Mouse (Mus musculus) intestine, embryonic 15.5 days (tissue): Measurements from ENCODE around the gene Sdc1. TPM values are rescaled to one million over a fixed set of nuclear protein-coding genes. Genes with fewer than 3 reads are reported as not detected.

Experiments
- ATAC-seq: fragments of 200-750 bp; cut with Nextera tagmentation; 2 replicates; pipeline ENCODE4 v1.8.0; 2017; ENCODE audit warnings: moderate TSS enrichment, moderate library complexity
- H3K27ac ChIP-seq: fragments of 300-500 bp; sonication (generic); 2 replicates; pipeline ENCODE4 v1.5.1; 2015; ENCODE audit warnings: mild to moderate bottlenecking, inconsistent platforms
- H3K27me3 ChIP-seq: fragments of 300-500 bp; sonication (generic); replicated peaks from 2 replicates; pipeline ENCODE4 v1.6.1; 2015; ENCODE audit warnings: inconsistent platforms
- H3K36me3 ChIP-seq: fragments of 300-500 bp; sonication (generic); 2 replicates; pipeline ENCODE4 v1.6.1; 2015; ENCODE audit warnings: inconsistent platforms
- H3K4me1 ChIP-seq: fragments of 300-500 bp; sonication (generic); replicated peaks from 2 replicates; pipeline ENCODE4 v1.6.1; 2015; ENCODE audit warnings: inconsistent platforms
- H3K4me2 ChIP-seq: fragments of 300-500 bp; sonication (generic); replicated peaks from 2 replicates; pipeline ENCODE4 v1.6.1; 2015; ENCODE audit warnings: mild to moderate bottlenecking, inconsistent platforms
- H3K4me3 ChIP-seq: fragments of 300-500 bp; sonication (generic); replicated peaks from 2 replicates; pipeline ENCODE4 v1.5.1; 2015; ENCODE audit warnings: inconsistent platforms
- H3K9ac ChIP-seq: fragments of 300-500 bp; sonication (generic); 2 replicates; pipeline ENCODE4 v1.6.1; 2015; ENCODE audit warnings: inconsistent platforms
- H3K9me3 ChIP-seq: fragments of 300-500 bp; sonication (generic); 2 replicates; pipeline ENCODE4 v1.6.1; 2016; ENCODE audit warnings: inconsistent platforms
- WGBS: fragments of 180-500 bp; shearing (Covaris S2); methylation state at CpG from one replicate; pipeline ENCODE4 v1.1.7; 2015; 5-methylcytosine and 5-hydroxymethylcytosine counted together
- polyA plus RNA-seq: library from polyadenylated mRNA; unstranded; fragments of >200 nt; fragmentation: Nextera tagmentation; extraction: Ambion mirVana; gene quantifications from 2 replicates; pipeline ENCODE4 v1.2.1, GENCODE M21; 2015

Gene Sdc1
- polyA plus RNA-seq, 1 experiment from 2014 or later = 106 TPM

- no peaks in the 10 kb centered on the region for H3K27me3 ChIP-seq
- H3K9ac ChIP-seq = no peak overlapping the region
- no peak for ATAC-seq
- no peak overlapping the region for H3K4me2 ChIP-seq
- 64% methylated on average over 7 of the region's 7 CpGs for WGBS
- H3K9me3 ChIP-seq = no peaks in the 10 kb centered on the region
- H3K4me3 ChIP-seq = no peak overlapping the region
- H3K36me3 ChIP-seq = no peaks in the 10 kb centered on the region
- H3K4me1 ChIP-seq = no peaks in the 10 kb centered on the region
- H3K27ac ChIP-seq = peak overlapping the region; percentile 22; the same call in 1 of the 2 replicates
Observed at GRCm38 (mm10) chr12:8842725-8843124, 71.6 kb downstream of the Sdc1 start.

Other genes with a start within 250 kb of the Sdc1 start
- gene Slc7a15, start 172.3 kb upstream of the Sdc1 start, polyA plus RNA-seq = 0.14 and 0.19 TPM in 2 replicates
- gene Pum2, start 97.2 kb upstream of the Sdc1 start, polyA plus RNA-seq = 37.7 and 43.5 TPM in 2 replicates
- gene Laptm4a, start 150.3 kb downstream of the Sdc1 start, polyA plus RNA-seq = 249 and 294 TPM in 2 replicates
- 0.11 and 0.13 TPM in 2 replicates for gene Matn3, start 176.6 kb downstream of the Sdc1 start, polyA plus RNA-seq
- gene Wdr35, start 202.6 kb downstream of the Sdc1 start, polyA plus RNA-seq = 9.9 and 11.6 TPM in 2 replicates